Mouse (Mus musculus): ENCODE measurements at regions not wholly inside any gene's neighbourhood (a gene's known extent, or its start where the extent isn't known, plus 50 kb on each side); places are given as distances from the start of the nearest gene placed in this dataset.

DNA sequence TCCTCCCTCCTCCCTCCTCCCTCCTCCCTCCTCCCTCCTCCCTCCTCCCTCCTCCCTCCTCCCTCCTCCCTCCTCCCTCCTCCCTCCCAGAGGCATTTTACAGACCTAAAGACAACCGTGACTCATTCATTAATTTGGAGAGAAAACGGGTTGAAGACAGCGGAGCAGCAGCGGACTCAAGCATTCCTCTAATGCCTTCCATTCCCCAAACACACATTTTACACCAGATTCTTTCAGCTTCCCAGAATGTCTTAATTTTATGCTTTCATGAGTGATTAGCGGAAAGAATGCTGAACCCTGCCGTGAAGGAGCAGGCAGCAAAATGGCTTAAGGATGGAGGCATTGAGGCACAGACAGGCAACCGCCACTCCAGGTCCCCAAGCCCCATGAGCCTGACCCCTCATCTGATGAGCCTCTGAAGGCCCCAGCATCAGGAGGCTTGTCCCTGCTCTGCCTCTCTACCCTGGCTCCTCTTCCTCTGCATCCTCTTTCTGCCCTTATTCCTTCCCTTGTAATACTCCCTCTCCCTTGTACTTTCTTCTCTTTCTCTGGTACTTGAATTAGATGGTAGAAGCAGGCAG is 192.5 kb downstream of the Cdc5l start:
- peak; percentile 39 for DNase-seq (ENCODE audit: low read depth, low spot score)

GRCm38 (mm10) chr17:45240545-45240944 is 193.0 kb downstream of the Cdc5l start:
- DNase-seq (ENCODE audit: low read depth, low spot score) = peak; percentile 24

- no peak for DNase-seq (ENCODE audit: low read depth, low spot score)
Observed at GRCm38 (mm10) chr17:45237246-45237645, 196.3 kb downstream of the Cdc5l start.

DNA sequence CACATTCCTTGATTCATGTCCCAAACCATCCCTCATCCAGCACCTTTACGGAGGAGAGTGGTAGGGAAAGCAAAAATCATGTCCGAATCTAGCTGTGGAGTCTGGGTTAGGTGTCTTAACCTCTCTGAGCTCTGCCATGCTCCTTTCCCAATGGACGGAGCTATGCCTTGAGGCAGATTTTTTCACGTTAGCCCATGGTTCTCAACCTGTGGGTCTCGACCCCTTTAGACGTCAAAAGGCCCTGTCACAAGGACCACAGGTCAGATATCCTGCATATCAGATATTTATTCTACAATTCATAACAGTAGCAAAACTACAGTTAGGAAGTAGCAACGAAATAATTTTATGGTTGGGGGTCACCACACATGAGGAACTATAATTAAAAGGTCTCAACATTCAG is 198.1 kb downstream of the Cdc5l start:
- DNase-seq (ENCODE audit: low read depth, low spot score) = no peak

DNA sequence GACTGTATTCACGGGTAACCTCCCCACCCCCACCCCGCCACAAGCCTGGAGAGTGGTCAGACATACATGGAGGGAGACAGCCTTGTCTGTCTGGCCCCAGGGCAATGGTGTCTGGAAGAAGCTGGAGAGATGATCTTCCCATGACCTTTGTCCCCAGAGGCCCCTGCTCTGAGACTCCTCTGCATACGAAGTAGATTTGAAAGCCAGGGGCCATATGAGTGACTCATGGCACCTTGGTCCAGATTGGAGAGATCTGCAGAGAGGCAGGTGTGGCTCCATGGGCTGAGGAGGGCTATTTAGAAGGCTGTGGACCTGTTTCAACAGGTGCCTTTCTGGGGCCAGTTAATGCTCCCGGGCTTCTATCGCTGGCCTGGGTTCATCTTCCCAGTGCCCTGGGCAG is 200.7 kb downstream of the Cdc5l start:
- DNase-seq (ENCODE audit: low read depth, low spot score) = no peak

DNA sequence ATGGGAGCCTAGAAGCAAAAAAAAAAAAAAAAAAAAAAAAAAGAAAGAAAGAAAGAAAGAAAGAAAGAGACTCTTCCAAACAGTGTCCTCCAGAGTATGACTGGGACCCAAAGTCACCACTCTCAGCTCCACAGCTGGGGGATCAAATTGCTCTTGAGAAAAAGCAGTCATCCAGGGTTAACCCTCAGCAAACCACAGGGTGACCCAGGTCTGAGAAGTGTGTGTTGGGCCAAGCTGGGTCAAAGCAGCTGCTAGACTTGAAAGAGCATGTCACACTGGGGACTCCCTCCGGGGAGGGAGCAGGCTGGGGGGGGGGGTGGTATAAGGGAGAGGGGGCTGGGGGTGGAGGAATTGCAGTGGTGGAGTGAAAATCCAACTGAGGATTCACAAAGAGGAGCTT is 206.3 kb downstream of the Cdc5l start:
- no peak for DNase-seq (ENCODE audit: low read depth, low spot score)

DNA sequence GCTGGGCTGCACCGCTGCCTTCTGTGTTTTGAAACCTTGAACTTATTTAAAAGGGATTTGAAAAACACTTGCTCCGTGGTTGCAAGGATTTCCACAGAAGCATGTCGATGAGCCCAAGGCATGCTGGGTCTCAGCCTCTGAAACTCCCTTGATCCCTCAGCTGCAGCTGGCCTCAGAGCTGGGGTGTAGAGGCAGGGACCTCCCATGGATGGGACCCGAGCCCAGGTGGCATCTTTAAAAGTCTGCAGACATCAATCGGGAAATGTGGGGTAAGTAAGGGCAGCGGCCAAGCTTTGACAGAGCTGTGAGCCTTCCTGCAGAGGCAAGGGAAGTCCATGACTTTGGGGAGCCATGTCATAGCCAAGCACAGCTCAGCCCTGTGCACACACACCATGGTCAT is 207.1 kb downstream of the Cdc5l start:
- DNase-seq (ENCODE audit: low read depth, low spot score) = no peak

DNA sequence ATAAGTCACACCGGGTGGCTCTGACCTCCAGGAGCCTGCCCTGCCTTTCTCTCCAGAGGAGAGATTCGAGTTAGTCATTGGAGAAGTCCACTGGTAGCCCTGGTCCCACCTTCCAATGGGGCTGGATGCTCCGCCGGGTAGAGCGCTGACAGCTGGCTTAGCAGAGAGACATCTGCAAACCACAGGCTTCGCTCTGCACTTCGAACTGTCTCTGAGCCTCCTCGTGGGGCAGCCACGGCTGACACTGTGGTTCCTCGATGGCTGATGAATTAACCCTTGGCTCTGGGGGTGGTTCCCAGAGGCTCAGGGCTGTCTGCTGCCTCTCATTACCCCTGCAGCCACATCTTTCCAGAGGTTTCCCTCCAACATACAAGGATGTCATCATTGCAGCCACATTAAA is 211.9 kb downstream of the Cdc5l start:
- no peak for DNase-seq (ENCODE audit: low read depth, low spot score)

DNA sequence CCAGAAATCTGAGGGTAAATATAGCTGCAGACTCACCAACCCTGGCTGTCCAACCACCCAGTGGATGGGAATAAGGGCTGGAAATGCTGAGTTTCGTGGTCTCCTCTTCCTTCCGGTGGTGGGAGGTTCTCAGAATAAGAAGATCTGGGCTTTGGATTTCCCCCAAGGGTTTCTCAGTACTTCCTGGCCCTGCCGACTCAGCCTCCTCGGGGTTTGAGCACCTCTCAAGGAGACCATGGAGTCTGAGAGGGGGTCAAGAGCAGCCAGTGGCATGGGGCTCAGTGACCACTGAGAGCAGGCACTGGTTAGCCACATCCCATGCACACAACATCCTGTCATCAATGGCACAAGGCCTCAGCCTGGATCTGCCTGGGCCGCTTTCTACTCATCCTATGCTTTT is 216.4 kb downstream of the Cdc5l start:
- no peak for DNase-seq (ENCODE audit: low read depth, low spot score)

GRCm38 (mm10) chr17:45215067-45216049 is 218.2 kb downstream of the Cdc5l start:
- no peak for DNase-seq (ENCODE audit: low read depth, low spot score)

GRCm38 (mm10) chr17:45210984-45211383 is 222.6 kb downstream of the Cdc5l start:
- DNase-seq (ENCODE audit: low read depth, low spot score) = no peak

- no peak for DNase-seq (ENCODE audit: low read depth, low spot score)
Observed at GRCm38 (mm10) chr17:45209387-45209663, 224.2 kb downstream of the Cdc5l start.

- peak; percentile 9 for DNase-seq (ENCODE audit: low read depth, low spot score)
Observed at GRCm38 (mm10) chr17:45208596-45209386, 224.7 kb downstream of the Cdc5l start.

- no peak for DNase-seq (ENCODE audit: low read depth, low spot score)
Observed at GRCm38 (mm10) chr17:45195779-45196178, 237.8 kb downstream of the Cdc5l start.

DNA sequence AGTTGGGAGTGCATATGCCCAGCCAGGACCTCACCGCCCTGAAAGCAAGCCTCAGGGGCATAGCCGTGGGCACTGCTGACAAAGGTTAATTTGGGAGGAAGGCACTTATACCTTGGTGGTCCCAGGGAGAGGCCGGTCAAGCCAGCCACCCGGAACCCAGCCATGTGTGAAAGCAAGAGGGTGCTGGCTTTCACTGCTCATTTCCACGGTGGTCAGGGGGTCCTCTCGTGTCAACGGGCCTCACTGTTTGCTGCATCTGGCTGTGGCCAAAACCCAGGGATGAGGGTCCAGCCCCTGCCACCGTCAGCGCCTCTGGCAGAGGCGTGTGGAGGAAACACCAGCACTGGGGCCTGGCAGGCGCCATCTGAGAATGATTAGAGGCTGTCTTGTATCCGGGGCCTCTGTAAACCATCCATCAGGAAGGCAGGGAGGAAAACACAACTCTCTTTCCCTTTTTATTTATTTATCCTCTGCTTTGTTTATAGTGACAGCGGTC is 238.7 kb downstream of the Cdc5l start:
- no peak for DNase-seq (ENCODE audit: low read depth, low spot score)

DNA sequence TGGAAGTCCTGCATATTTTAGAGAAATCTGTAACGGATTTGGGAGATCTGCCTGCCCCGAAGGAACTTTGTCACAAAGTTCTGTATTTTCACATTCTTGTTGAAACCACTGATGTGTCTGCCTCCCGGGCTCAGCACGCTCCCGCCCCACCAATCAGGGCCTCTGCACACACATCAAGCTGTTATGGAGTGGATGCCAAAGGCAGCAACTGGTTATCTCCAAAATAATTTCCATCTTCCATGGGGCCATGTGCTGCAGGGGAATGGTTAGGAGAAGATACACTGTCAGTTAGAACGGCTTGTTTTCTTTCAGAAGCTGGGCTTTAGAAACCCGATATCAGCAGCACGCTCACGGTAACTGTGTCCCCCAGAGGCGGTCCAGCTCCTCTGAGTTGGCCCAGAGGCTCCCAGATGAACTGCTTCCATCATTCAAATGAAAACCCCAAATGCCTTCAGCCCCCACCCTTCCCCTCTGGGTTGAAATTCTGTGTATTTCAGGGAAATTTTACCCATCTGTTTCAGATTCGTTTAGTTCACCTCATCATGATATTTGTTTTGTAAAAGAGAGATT is 240.0 kb downstream of the Cdc5l start:
- peak; percentile 26 for DNase-seq (ENCODE audit: low read depth, low spot score)

GRCm38 (mm10) chr17:45187402-45187801 is 246.1 kb downstream of the Cdc5l start:
- no peak for DNase-seq (ENCODE audit: low read depth, low spot score)

DNA sequence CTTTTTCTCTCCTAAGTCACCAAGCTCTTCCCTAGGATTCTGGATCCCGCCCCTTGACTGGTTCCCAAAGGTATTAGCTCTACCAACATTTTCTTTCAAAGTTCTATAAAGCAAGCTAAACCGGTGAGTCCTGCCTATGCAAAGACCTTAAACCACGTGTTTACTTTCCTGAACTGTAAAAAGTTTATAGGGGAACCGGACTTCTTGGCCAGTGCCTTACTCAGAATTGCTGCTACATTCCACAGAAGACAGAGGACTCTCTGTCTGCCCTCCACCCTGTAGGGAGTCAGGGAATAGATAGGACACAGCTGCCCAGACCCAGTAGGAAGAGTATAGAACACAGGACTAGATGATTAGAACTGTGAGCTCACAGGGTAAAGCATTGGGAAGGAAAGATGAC is 257.2 kb downstream of the Cdc5l start:
- DNase-seq (ENCODE audit: low read depth, low spot score) = no peak

GRCm38 (mm10) chr17:45169257-45169994 is 264.1 kb downstream of the Cdc5l start:
- DNase-seq (ENCODE audit: low read depth, low spot score) = peak; percentile 81

All from brain, adult 2 months (tissue).